Mouse (Mus musculus): ENCODE data around the gene Zbtb8os. TPM values are rescaled to one million over a fixed set of nuclear protein-coding genes. Genes with fewer than 3 reads are reported as not detected.

Gene Zbtb8os
- total RNA-seq (2023): 16.3 and 19.3 TPM in 2 replicates

DNA sequence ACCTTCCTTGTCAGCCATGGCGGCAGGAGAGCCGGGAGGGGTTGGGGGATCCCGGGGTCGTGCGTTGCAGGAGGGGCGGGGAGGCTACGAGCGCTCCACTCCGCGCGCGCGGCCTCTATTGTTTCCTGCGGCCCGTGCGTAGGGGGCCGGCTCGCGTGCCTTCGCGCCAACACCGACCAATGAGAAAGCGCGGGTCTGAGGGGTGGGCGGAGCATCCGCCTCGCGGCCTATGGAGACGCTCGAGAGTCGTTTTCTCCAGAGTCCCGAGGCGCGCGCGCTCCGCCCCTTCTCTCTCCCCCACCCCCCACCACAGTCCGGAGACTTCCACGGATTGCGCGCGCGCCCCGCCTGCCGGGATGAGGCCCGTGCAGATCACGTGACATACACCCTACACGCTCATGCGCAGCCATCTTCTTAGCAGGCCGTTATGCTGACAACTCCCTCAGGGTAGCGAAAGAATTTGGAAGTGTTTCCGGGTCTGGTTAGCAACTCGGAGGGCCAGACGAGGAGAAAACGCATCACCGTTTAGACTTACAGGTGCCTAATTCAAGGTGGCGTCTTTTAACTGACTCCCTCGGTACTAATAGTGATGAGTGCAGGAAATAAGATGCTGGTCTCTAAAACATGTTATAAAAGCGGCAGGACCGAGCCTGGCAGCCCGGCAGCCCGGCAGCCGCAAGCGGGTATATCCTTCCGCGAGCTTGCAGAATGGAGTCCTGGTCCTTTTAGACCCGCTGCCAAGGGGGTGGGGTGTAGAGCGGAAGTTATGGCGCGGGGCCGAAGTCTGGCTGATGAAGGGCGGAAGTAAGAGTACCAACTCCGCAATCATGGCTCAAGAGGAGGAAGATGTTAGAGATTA lies at the start of gene Zbtb8os, which contains the start of gene Rbbp4:
Gene Zbtb8os (plus strand): TSS at position 480 of the 859 bp plus-strand sequence.
Gene Rbbp4 (minus strand): TSS at position 155 of the 859 bp plus-strand sequence.

GRCm38 (mm10) chr4:129287472-129287981 lies 48.0 kb upstream of the Zbtb8os start, which contains the start of gene Sync:
Gene Sync, plus strand, starts transcription at chr4:129287617.

DNA sequence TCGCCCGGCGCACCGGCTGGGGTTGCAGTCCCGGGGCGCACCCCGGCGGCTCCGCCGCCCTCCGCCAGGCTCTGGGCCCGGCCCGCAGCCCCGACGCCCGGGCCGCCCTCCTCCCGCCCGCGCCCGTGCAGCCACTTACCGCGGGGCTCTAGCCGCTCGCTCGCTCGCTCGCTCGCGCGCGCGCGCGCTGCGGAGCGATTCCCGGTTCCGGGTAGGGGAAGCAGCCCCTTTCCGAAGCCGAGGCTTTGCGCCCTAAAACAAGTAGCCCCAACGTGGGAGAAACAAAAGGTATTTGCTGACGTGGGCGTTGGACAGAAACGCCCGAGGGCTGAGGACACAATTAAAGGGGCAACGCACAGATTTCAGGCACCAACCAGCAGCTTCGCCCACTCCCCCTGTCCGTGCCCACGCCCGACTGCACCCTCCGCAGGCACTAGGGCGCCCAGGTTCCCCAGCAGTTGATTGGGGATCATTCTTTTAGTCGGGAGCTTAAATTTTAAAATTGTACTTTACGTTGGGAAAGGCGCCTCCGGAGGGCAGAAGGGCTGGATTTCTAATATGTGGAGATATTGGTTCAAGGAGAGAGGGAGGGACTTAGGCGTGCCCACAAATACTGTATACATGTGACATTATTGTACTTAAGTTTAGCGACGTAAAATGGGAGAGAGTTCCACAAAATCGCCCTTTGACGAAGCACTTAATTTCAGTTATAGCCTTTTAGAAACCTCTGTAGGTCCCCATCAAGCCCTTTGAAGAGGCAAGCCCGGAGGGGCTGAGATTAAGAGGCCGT lies 42.3 kb downstream of the Zbtb8os start, which contains the start of gene Zbtb8a:
Gene Zbtb8a (minus strand): TSS at position 516 of the 790 bp plus-strand sequence.

Other genes with a start within 250 kb of the Zbtb8os start
- 0.52 TPM in 1 of 2 replicates, not detected in the other for gene Tmem54, start 230.1 kb upstream of the Zbtb8os start, total RNA-seq (2023)
- gene Hpca, start 213.7 kb upstream of the Zbtb8os start, total RNA-seq (2023): not detected in 2 replicates
- gene Fndc5, start 198.7 kb upstream of the Zbtb8os start, total RNA-seq (2023): not detected in 2 replicates
- 6.7 and 6.9 TPM in 2 replicates for gene S100pbp, start 146.0 kb upstream of the Zbtb8os start, total RNA-seq (2023)
- 26.2 and 32.9 TPM in 2 replicates for gene Yars, start 145.9 kb upstream of the Zbtb8os start, total RNA-seq (2023)
- gene C77080, start 74.3 kb upstream of the Zbtb8os start, total RNA-seq (2023): 0.19 TPM in 1 of 2 replicates, not detected in the other
- not detected in 2 replicates for gene Sync, start 48.1 kb upstream of the Zbtb8os start, total RNA-seq (2023)
- gene Rbbp4, start 325 bp upstream of the Zbtb8os start, total RNA-seq (2023): 112 and 125 TPM in 2 replicates
- 0.50 and 1.4 TPM in 2 replicates for gene Zbtb8a, start 42.4 kb downstream of the Zbtb8os start, total RNA-seq (2023)
- not detected in 2 replicates for gene Zbtb8b, start 105.2 kb downstream of the Zbtb8os start, total RNA-seq (2023)
- gene Bsdc1, start 125.9 kb downstream of the Zbtb8os start, total RNA-seq (2023): 106 and 151 TPM in 2 replicates
- not detected in 2 replicates for gene Tssk3, start 155.3 kb downstream of the Zbtb8os start, total RNA-seq (2023)
- gene Fam229a, start 155.5 kb downstream of the Zbtb8os start, total RNA-seq (2023): 1.2 and 2.2 TPM in 2 replicates
- gene Marcksl1, start 177.9 kb downstream of the Zbtb8os start, total RNA-seq (2023): 109 and 117 TPM in 2 replicates
- gene Hdac1, start 207.0 kb downstream of the Zbtb8os start, total RNA-seq (2023): 62.8 and 67.8 TPM in 2 replicates
- 0.28 and 0.82 TPM in 2 replicates for gene Lck, start 237.9 kb downstream of the Zbtb8os start, total RNA-seq (2023)
- not detected in 2 replicates for gene Fam167b, start 242.9 kb downstream of the Zbtb8os start, total RNA-seq (2023)

Measured in neutrophil, adult 65 days (primary cell).